Mouse (Mus musculus): ENCODE data around the gene Ppp2r5c. TPM values are rescaled to one million over a fixed set of nuclear protein-coding genes. Genes with fewer than 3 reads are reported as not detected.

The Ppp2r5c gene
- polyA plus RNA-seq, 1 experiment from 2014 or later, result 136 TPM

DNA sequence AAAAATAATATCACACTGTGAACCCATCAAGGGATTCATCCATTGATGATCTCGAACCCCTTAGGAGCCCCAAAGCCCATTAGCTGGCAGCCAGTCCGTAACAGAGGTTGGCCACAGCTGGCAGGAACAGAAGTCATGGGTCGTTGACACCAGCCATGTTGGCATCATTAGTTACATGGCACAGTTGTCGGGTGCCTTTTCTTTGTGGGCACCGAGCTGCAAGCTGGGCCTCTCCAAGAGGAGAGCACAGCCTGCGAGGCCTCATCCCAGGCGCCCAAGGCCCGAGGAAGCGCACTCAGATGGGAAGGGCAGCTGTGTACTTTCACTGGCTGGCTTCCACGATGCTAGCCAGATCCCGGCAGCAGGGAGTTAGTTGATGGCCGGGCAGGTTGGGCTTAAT lies 64.3 kb downstream of the Ppp2r5c start:
- peaks cover 71% of the 10 kb centered on the region for H3K4me1 ChIP-seq
- H3K27ac ChIP-seq, result no peak overlapping the region; the same call in 1 of the 2 replicates
- WGBS, result 86% methylated on average over 12 of the region's 12 CpGs
- no peak overlapping the region for H3K4me3 ChIP-seq
- no peaks in the 10 kb centered on the region for H3K27me3 ChIP-seq (ENCODE audit: insufficient read depth, poor library complexity, severe bottlenecking)
- DNase-seq (ENCODE audit: low spot score), result no peak
- H3K9me3 ChIP-seq, result no peaks in the 10 kb centered on the region
- peaks cover 13% of the 10 kb centered on the region; the same call in 1 of the 2 replicates for H3K36me3 ChIP-seq

- WGBS, result 55% methylated on average over 9 of the region's 9 CpGs
- Histone ChIP-seq H3K27me3 (ENCODE audit: insufficient read depth, poor library complexity, severe bottlenecking) (no peaks in the 10 kb centered on the region), H3K4me1 (peaks cover 66% of the 10 kb centered on the region), H3K9me3 (no peaks in the 10 kb centered on the region), H3K27ac (peak overlapping the region; percentile 17; the same call in 1 of the 2 replicates), H3K36me3 (peaks cover 15% of the 10 kb centered on the region), H3K4me3 (no peak overlapping the region)
- no peak for DNase-seq (ENCODE audit: low spot score)
These were observed 65.0 kb downstream of the Ppp2r5c start for GRCm38 (mm10) chr12:110511856-110512433.

DNA sequence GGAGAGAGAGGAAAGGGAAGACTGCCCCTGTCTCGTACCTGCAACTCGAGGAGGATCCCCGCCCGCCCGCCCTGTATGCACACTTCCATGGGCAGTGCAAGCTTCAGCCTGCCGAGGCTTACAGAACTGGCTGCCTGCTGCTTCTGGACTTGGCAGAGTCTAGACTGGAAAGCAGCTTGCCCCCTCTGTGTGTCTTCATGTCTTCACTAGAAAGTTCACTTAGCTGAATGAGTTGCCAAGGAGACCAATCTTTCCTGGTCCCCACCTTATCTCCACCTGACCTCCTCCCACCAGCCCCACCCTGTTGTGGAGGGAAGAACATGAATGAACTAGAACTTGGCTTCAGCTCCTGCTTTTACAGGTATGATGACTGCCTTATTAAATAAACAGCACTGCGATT lies 66.0 kb downstream of the Ppp2r5c start:
- Histone ChIP-seq H3K27me3 (ENCODE audit: insufficient read depth, poor library complexity, severe bottlenecking) (no peaks in the 10 kb centered on the region), H3K9me3 (no peaks in the 10 kb centered on the region), H3K4me1 (peaks cover 57% of the 10 kb centered on the region), H3K4me3 (no peak overlapping the region), H3K36me3 (peaks cover 24% of the 10 kb centered on the region), H3K27ac (no peak overlapping the region)
- DNase-seq (ENCODE audit: low spot score), result no peak
- 88% methylated on average over 7 of the region's 7 CpGs for WGBS

- no peak for DNase-seq (ENCODE audit: low spot score)
- Histone ChIP-seq H3K36me3 (peaks cover 31% of the 10 kb centered on the region), H3K27me3 (ENCODE audit: insufficient read depth, poor library complexity, severe bottlenecking) (no peaks in the 10 kb centered on the region), H3K4me3 (no peak overlapping the region), H3K27ac (no peak overlapping the region), H3K4me1 (peaks cover 50% of the 10 kb centered on the region), H3K9me3 (no peaks in the 10 kb centered on the region)
- WGBS, result 89% methylated on average over 8 of the region's 8 CpGs
These were observed 68.8 kb downstream of the Ppp2r5c start for GRCm38 (mm10) chr12:110515676-110516075.

- no peak for DNase-seq (ENCODE audit: low spot score)
- WGBS, result 77% methylated on average over 15 of the region's 15 CpGs
- peaks cover 30% of the 10 kb centered on the region for H3K4me1 ChIP-seq
- no peaks in the 10 kb centered on the region for H3K9me3 ChIP-seq
- H3K4me3 ChIP-seq, result no peak overlapping the region
- peaks cover 56% of the 10 kb centered on the region for H3K36me3 ChIP-seq
- no peak overlapping the region for H3K27ac ChIP-seq
- H3K27me3 ChIP-seq (ENCODE audit: insufficient read depth, poor library complexity, severe bottlenecking), result no peaks in the 10 kb centered on the region
These were observed 73.5 kb downstream of the Ppp2r5c start for GRCm38 (mm10) chr12:110520236-110520987.

GRCm38 (mm10) chr12:110523526-110523925 lies 76.6 kb downstream of the Ppp2r5c start:
- no peak for DNase-seq (ENCODE audit: low spot score)
- Histone ChIP-seq H3K36me3 (peaks cover 45% of the 10 kb centered on the region), H3K9me3 (no peaks in the 10 kb centered on the region), H3K4me1 (peaks cover 26% of the 10 kb centered on the region), H3K27me3 (ENCODE audit: insufficient read depth, poor library complexity, severe bottlenecking) (no peaks in the 10 kb centered on the region), H3K27ac (no peak overlapping the region), H3K4me3 (no peak overlapping the region)
- WGBS, result 91% methylated on average over 5 of the region's 5 CpGs

DNA sequence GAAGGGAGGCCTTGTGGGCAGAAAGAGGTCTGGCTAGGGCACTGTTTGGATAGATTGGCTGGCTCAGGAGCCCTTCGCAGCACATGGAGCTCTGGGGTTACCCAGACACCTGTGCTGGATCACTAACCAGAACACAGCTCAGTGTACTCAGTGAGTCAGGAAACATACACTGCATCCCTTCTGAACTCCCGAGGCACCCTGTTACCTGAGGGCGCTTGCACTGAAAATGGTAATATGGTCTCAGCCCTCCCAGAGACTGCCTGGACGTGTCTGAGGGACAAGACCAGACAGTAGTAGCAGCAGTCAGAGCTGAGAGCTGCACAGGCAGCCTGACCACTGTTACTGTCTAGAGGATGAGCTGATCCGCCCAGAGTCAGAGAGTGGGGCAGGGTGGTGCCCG lies 85.8 kb downstream of the Ppp2r5c start:
- Histone ChIP-seq H3K4me1 (peaks cover 39% of the 10 kb centered on the region), H3K27ac (peak overlapping the region; percentile 79), H3K9me3 (no peaks in the 10 kb centered on the region), H3K4me3 (no peak overlapping the region), H3K27me3 (ENCODE audit: insufficient read depth, poor library complexity, severe bottlenecking) (no peaks in the 10 kb centered on the region), H3K36me3 (peaks cover 7% of the 10 kb centered on the region; the same call in 1 of the 2 replicates)
- DNase-seq (ENCODE audit: low spot score), result no peak
- 79% methylated on average over 6 of the region's 6 CpGs for WGBS

DNA sequence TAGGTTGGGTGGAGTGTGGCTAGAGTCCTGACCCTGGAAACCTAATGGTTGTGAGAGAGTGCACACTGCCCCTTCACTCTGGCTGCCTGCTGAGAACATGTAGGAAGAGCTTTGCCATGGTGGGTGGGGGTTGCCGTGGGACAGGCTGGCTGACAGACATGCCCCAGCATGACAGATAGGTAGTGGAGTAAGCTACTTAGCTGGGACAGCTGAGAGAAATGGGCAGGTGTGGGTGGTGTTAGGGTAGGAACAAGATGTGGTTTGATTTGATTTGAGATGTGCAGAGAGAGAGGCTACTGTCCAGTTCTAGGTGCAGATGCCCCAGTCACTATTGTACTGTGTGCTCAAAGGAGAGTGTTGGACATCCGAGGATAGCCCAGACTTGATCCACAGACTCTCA lies 86.2 kb downstream of the Ppp2r5c start:
- Histone ChIP-seq H3K27ac (peak overlapping the region; percentile 79; the same call in 1 of the 2 replicates), H3K36me3 (peaks cover 7% of the 10 kb centered on the region; the same call in 1 of the 2 replicates), H3K4me1 (peaks cover 39% of the 10 kb centered on the region), H3K4me3 (no peak overlapping the region), H3K27me3 (ENCODE audit: insufficient read depth, poor library complexity, severe bottlenecking) (no peaks in the 10 kb centered on the region), H3K9me3 (no peaks in the 10 kb centered on the region)
- no peak for DNase-seq (ENCODE audit: low spot score)
- WGBS, result 78% methylated on average over 2 of the region's 2 CpGs

- WGBS, result 58% methylated on average over 3 of the region's 3 CpGs
- no peak for DNase-seq (ENCODE audit: low spot score)
- Histone ChIP-seq H3K27me3 (ENCODE audit: insufficient read depth, poor library complexity, severe bottlenecking) (no peaks in the 10 kb centered on the region), H3K36me3 (peaks cover 7% of the 10 kb centered on the region; the same call in 1 of the 2 replicates), H3K9me3 (no peaks in the 10 kb centered on the region), H3K4me3 (no peak overlapping the region), H3K27ac (peak overlapping the region; percentile 79; the same call in 1 of the 2 replicates), H3K4me1 (peaks cover 39% of the 10 kb centered on the region)
These were observed 86.9 kb downstream of the Ppp2r5c start for GRCm38 (mm10) chr12:110533832-110534231.

GRCm38 (mm10) chr12:110535361-110535760 lies 88.4 kb downstream of the Ppp2r5c start:
- Histone ChIP-seq H3K27ac (no peak overlapping the region; the same call in 1 of the 2 replicates), H3K4me3 (no peak overlapping the region), H3K4me1 (peaks cover 41% of the 10 kb centered on the region), H3K9me3 (no peaks in the 10 kb centered on the region), H3K27me3 (ENCODE audit: insufficient read depth, poor library complexity, severe bottlenecking) (no peaks in the 10 kb centered on the region), H3K36me3 (peaks cover 4% of the 10 kb centered on the region; the same call in 1 of the 2 replicates)
- DNase-seq (ENCODE audit: low spot score), result no peak
- WGBS, result 90% methylated on average over 5 of the region's 5 CpGs

DNA sequence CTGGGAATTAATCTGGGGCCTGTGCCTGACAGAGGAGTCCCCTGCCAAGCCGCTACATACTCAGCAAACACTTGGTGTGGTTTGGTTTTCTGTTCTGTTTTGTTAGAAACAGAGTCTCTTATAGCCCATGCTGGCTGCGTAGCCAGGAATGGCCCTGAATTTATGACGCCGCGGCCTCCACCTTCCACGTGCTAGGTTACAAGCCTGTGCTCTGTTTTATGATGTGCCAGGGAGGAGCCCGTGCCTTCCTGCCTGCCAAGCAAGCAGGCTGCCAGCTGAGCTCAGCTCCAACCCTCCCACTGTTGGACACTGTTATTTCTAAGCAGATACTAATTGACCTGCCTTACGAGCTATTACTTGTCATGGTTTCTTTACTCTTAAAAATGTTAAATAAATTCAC lies 90.8 kb downstream of the Ppp2r5c start:
- Histone ChIP-seq H3K4me3 (no peak overlapping the region), H3K27ac (no peak overlapping the region), H3K9me3 (no peaks in the 10 kb centered on the region), H3K27me3 (ENCODE audit: insufficient read depth, poor library complexity, severe bottlenecking) (no peaks in the 10 kb centered on the region), H3K4me1 (peaks cover 44% of the 10 kb centered on the region), H3K36me3 (peaks cover 10% of the 10 kb centered on the region; the same call in 1 of the 2 replicates)
- no peak for DNase-seq (ENCODE audit: low spot score)
- WGBS, result 94% methylated on average over 8 of the region's 8 CpGs

GRCm38 (mm10) chr12:110539346-110539745 lies 92.4 kb downstream of the Ppp2r5c start:
- H3K27me3 ChIP-seq (ENCODE audit: insufficient read depth, poor library complexity, severe bottlenecking), result no peaks in the 10 kb centered on the region
- no peak overlapping the region for H3K4me3 ChIP-seq
- 92% methylated on average over 10 of the region's 10 CpGs for WGBS
- no peaks in the 10 kb centered on the region for H3K9me3 ChIP-seq
- no peak overlapping the region for H3K27ac ChIP-seq
- peaks cover 12% of the 10 kb centered on the region; the same call in 1 of the 2 replicates for H3K36me3 ChIP-seq
- peaks cover 35% of the 10 kb centered on the region for H3K4me1 ChIP-seq
- no peak for DNase-seq (ENCODE audit: low spot score)

DNA sequence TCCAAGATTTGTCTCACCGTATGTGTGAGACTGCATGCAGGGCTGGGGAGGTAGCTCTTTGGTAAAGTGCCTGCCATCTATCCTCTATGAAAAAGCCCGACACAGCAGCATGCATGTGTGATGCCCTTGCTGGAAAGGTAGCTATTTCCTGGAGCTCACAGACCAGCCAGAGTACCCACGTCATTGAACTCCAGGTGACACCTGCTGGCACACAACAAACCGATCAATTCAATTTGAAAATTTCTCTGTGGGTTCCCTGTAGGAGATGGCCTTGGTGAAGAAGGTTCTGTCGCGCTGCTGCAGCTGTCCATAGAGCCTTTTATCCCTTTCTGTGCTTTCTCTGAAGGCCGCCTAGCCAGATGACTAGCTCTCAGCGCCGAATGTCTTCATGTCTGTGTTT lies 92.9 kb downstream of the Ppp2r5c start:
- Histone ChIP-seq H3K4me1 (peaks cover 32% of the 10 kb centered on the region), H3K9me3 (no peaks in the 10 kb centered on the region), H3K27ac (no peak overlapping the region), H3K36me3 (peaks cover 16% of the 10 kb centered on the region; the same call in 1 of the 2 replicates), H3K27me3 (ENCODE audit: insufficient read depth, poor library complexity, severe bottlenecking) (no peaks in the 10 kb centered on the region), H3K4me3 (no peak overlapping the region)
- no peak for DNase-seq (ENCODE audit: low spot score)
- 86% methylated on average over 9 of the region's 9 CpGs for WGBS

Measured in heart, embryonic 10.5 days (tissue).